Mouse (Mus musculus) lung, embryonic 16.5 days (tissue): ENCODE measurements around the gene Fam169b. TPM values are rescaled to one million over a fixed set of nuclear protein-coding genes. Genes with fewer than 3 reads are reported as not detected.

ENCODE experiments used
- ATAC-seq: fragments of 200-750 bp; cut with Nextera tagmentation; 2 replicates; pipeline ENCODE4 v1.8.0; 2017; ENCODE audit warnings: low read depth, mild to moderate bottlenecking, moderate library complexity
- H3K27ac ChIP-seq: fragments of 300-500 bp; sonication (generic); 2 replicates; pipeline ENCODE4 v1.5.1; 2014; ENCODE audit warnings: mild to moderate bottlenecking, control low read depth, low read length
- H3K27me3 ChIP-seq: fragments of 300-500 bp; sonication (generic); 2 replicates; pipeline ENCODE4 v1.6.1; 2014; ENCODE audit warnings: low read depth, low read length, mixed read lengths; ENCODE audit not compliant: control insufficient read depth, insufficient read depth
- H3K36me3 ChIP-seq: fragments of 300-500 bp; sonication (generic); 2 replicates; pipeline ENCODE4 v1.6.1; 2014; ENCODE audit warnings: low read length; ENCODE audit not compliant: control insufficient read depth, insufficient read depth
- H3K4me1 ChIP-seq: fragments of 300-500 bp; sonication (generic); replicated peaks from 2 replicates; pipeline ENCODE4 v1.6.1; 2014; ENCODE audit warnings: low read length, mixed read lengths; ENCODE audit not compliant: control insufficient read depth, insufficient read depth
- H3K4me2 ChIP-seq: fragments of 300-500 bp; sonication (generic); 2 replicates; pipeline ENCODE4 v1.6.1; 2014; ENCODE audit warnings: low read depth, low read length, control low read depth
- H3K4me3 ChIP-seq: fragments of 300-500 bp; sonication (generic); 2 replicates; pipeline ENCODE4 v1.5.1; 2014; ENCODE audit warnings: mild to moderate bottlenecking, low read length, control low read depth
- H3K9ac ChIP-seq: fragments of 300-500 bp; sonication (generic); 2 replicates; pipeline ENCODE4 v1.6.1; 2014; ENCODE audit warnings: low read length, control low read depth
- H3K9me3 ChIP-seq: fragments of 300-500 bp; sonication (generic); 2 replicates; pipeline ENCODE4 v1.6.1; 2016; ENCODE audit warnings: low read length; ENCODE audit not compliant: control insufficient read depth
- WGBS: fragments of 180-500 bp; shearing (Covaris S2); extraction: QIAGEN DNeasy Blood & Tissue Kit; methylation state at CpG from one replicate; pipeline ENCODE4 v1.1.7; 2014; 5-methylcytosine and 5-hydroxymethylcytosine counted together
- polyA plus RNA-seq: library from polyadenylated mRNA; unstranded; fragments of >200 nt; fragmentation: Nextera tagmentation; extraction: Ambion mirVana; gene quantifications from 2 replicates; pipeline ENCODE4 v1.2.1, GENCODE M21; 2015

Fam169b gene
- 1.8 and 4.6 TPM in 2 replicates for polyA plus RNA-seq

DNA sequence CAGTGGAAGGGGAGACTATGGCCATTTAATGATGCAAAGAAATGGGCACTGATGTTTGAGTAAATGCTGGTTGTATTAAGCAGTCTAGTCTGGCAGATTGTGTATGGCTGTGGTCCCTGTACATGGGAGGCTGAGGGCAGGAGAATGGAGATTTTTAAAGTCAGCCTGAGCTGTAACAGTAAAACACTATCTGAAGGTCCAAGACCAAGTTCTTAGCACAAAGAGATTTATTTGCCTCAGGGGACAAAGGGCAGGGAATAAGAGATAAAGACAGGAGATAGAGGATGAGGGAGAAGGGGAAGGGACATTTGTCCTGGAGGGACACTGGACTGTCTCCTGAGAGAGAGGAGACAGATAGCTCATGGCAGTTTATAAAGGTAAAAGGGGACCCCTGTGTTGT, at the start of gene Fam169b:
TSS of gene Fam169b (plus strand) at position 325 of the 400 bp plus-strand sequence.
- Histone ChIP-seq H3K4me2 (no peak within 1 kb of the TSS), H3K9me3 (no peaks in the 10 kb centered on the region), H3K9ac (no peak within 1 kb of the TSS), H3K4me1 (peaks cover 9% of the 10 kb centered on the region; the same call in 1 of the 2 replicates), H3K36me3 (no peaks in the 10 kb centered on the region), H3K27ac (no peak within 1 kb of the TSS), H3K27me3 (no peaks in the 10 kb centered on the region; the same call in 1 of the 2 replicates), H3K4me3 (no peak within 1 kb of the TSS)
- ATAC-seq: no peak

DNA sequence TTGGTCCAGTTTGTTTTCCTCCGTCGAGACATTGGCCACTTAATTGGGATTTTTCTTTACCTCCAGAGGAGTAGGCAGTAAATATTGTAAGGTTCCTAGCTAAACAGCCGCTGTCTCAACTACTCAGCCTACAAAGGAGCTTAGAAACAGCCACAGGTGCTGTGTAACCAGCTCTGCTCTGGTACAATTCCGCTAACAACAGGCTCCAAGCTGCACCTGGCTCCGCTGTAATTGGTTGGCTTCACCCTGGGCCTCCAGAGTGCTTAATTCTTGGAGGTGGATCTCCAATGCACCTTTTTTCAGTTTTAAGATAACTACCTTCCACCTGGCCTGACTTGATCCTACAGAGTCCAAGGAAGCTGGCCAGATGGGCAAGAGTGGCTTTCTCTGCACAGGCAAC, 49.6 kb upstream of the Fam169b start:
- 87% methylated on average over 5 of the region's 5 CpGs for WGBS

DNA sequence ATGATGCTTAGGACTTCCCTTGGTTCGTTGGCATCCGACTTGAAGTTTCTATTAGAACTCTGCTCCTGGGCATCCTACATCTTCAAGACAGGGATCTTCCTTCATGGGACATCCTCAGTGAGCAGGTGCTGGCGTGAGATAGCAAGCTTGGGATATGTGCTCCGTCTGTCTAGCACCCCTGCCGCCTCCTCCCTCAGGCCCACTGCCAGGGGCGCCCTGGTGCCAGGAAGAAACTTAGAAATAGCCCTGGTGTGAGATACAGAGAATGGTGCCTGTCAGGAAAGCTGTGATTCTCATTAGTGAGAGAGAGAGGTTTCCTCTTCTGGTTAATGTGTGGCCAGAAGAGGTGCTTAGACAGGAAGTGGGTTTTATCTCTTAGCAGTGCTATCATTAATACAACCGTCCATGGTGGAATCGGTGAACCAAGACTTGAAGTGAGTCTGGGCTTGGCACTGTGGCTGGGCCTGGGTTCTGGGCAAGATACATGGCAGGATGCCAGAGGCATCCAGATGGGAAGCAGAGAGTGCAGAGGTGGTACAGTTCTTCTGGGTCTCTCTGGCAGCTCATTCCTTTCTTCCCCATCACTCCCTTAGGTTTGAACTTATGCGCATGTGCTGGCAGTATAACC, 48.1 kb upstream of the Fam169b start:
- Histone ChIP-seq H3K4me2 (no peak overlapping the region), H3K4me3 (no peak overlapping the region), H3K27me3 (no peaks in the 10 kb centered on the region), H3K9me3 (no peaks in the 10 kb centered on the region), H3K27ac (no peak overlapping the region), H3K4me1 (peaks cover 4% of the 10 kb centered on the region; the same call in 1 of the 2 replicates), H3K9ac (no peak overlapping the region), H3K36me3 (peaks cover 20% of the 10 kb centered on the region)
- ATAC-seq: no peak
- 71% methylated on average over 9 of the region's 9 CpGs for WGBS

More for the DNA sequence above, 49.6 kb upstream of the Fam169b start:
- Histone ChIP-seq H3K4me2 (no peak overlapping the region), H3K4me1 (peaks cover 4% of the 10 kb centered on the region; the same call in 1 of the 2 replicates), H3K4me3 (no peak overlapping the region), H3K9ac (no peak overlapping the region), H3K36me3 (peaks cover 25% of the 10 kb centered on the region), H3K9me3 (no peaks in the 10 kb centered on the region), H3K27ac (no peak overlapping the region; the same call in 1 of the 2 replicates), H3K27me3 (no peaks in the 10 kb centered on the region)
- ATAC-seq: no peak

DNA sequence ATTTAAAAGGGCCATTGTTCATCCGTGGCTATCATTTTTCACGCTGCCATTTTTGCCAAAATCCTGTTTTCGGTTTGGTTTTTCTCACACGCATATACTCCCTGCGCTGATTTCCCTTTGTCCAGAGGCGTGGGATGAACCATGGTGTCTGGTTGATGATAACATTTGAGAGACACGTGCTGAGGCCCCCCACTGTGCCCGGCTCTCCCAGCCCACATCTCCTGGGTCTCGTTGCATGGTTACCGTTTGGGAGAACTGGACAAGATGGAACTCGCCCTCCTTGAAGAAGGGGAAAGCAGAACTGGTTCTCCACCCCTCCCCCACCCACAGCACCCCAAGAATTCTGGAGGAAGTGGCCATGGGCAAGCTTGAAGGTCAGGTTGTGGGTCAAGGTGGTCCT, 46.6 kb upstream of the Fam169b start:
- Histone ChIP-seq H3K9me3 (no peaks in the 10 kb centered on the region), H3K27ac (no peak overlapping the region), H3K27me3 (no peaks in the 10 kb centered on the region), H3K4me3 (no peak overlapping the region), H3K4me2 (no peak overlapping the region), H3K4me1 (peaks cover 4% of the 10 kb centered on the region; the same call in 1 of the 2 replicates), H3K36me3 (peaks cover 24% of the 10 kb centered on the region), H3K9ac (no peak overlapping the region)
- 75% methylated on average over 11 of the region's 11 CpGs for WGBS
- ATAC-seq: no peak

DNA sequence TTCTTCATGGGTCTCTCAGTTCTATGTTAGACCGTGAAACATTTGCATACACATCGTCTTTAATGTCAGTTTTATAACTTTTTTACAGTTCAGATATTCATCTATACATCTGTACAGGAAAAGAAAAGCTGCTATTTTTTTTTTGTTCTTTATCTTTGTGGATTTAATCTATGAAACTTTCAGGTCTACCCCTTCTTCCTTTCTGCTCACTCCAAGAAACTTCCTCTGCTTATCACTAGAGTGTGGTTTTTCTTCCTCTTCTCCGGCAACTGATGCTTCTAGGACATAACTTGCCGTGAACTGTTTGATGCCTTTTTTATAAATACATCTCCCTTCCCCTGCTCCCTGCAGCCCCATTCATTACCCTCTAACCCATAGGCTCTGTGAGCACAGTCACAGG, 46.0 kb upstream of the Fam169b start:
- peaks cover 6% of the 10 kb centered on the region; the same call in 1 of the 2 replicates for H3K4me1 ChIP-seq
- no peaks in the 10 kb centered on the region for H3K27me3 ChIP-seq
- 71% methylated on average over 4 of the region's 4 CpGs for WGBS
- no peaks in the 10 kb centered on the region for H3K9me3 ChIP-seq
- H3K4me3 ChIP-seq: no peak overlapping the region
- ATAC-seq: no peak
- no peak overlapping the region for H3K4me2 ChIP-seq
- H3K27ac ChIP-seq: no peak overlapping the region
- peaks cover 22% of the 10 kb centered on the region for H3K36me3 ChIP-seq
- no peak overlapping the region for H3K9ac ChIP-seq

DNA sequence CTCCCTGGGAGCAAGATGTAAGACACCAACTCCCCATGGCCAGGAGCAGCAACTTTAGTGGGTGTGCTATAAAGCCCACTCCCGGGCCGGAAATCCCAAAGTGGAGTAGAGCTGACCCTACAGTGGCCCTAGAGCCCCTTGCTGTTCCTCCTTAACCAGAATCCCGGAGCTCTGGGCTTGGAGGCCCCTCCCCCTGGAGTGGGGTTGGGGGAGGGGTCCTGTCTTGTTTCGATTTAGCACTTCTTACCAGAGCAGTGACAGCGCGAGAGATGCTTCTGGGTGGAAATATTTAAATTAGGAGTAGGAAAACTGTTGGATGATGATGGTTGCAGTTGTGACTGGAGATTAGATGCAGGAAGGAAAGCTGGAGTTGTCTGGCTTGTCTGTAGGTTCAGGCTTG, 45.1 kb upstream of the Fam169b start:
- Histone ChIP-seq H3K27me3 (no peaks in the 10 kb centered on the region), H3K36me3 (peaks cover 21% of the 10 kb centered on the region)

DNA sequence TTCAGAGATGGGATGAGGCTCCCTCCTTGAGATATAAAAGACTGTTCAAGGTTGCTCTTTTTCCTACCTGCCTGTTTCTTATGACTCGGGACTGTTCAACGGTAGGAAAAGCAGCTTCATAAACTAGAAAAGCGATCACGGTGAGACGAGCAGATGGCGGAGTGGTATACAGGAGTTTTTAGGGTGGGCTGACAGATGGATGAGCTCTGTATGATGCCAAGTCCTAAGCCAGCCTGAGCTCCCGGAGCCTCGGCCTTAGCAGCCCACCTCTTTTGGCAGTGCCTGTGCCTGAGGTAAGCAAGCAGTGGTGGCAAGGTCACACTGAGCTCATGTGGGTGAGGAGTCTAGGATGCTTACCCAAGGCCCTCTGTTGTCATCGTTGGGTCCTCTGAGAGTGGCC, 42.8 kb upstream of the Fam169b start:
- H3K27me3 ChIP-seq: no peaks in the 10 kb centered on the region
- H3K9me3 ChIP-seq: no peaks in the 10 kb centered on the region
- ATAC-seq: no peak
- H3K4me2 ChIP-seq: no peak overlapping the region
- H3K36me3 ChIP-seq: peaks cover 15% of the 10 kb centered on the region
- peaks cover 8% of the 10 kb centered on the region for H3K4me1 ChIP-seq
- H3K4me3 ChIP-seq: no peak overlapping the region
- no peak overlapping the region for H3K27ac ChIP-seq
- H3K9ac ChIP-seq: no peak overlapping the region
- WGBS: 86% methylated on average over 9 of the region's 9 CpGs

More for the DNA sequence above, 45.1 kb upstream of the Fam169b start:
- H3K4me3 ChIP-seq: no peak overlapping the region
- H3K4me2 ChIP-seq: no peak overlapping the region
- no peak overlapping the region for H3K27ac ChIP-seq
- no peaks in the 10 kb centered on the region for H3K9me3 ChIP-seq
- peaks cover 2% of the 10 kb centered on the region; the same call in 1 of the 2 replicates for H3K4me1 ChIP-seq
- WGBS: 42% methylated on average over 6 of the region's 6 CpGs
- no peak overlapping the region for H3K9ac ChIP-seq
- no peak for ATAC-seq

DNA sequence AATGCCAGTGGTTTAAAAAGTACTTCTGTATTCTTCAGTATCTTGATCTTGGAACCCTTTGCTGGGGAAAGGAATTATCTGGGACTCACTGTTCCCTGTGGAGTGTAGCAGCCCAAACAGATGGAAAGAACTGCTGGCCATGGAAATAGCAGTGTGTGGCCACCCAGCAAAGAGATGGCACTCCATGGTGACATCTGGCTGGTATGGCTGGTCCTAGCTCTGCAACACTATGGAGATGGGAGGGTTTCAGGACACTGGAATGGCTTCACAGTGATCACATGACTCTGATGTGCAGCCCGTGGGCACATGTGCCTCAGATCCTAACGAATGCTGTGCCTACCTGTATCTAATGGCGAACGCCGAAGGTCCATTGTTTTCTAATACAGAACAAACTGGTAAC, 41.1 kb upstream of the Fam169b start:
- no peaks in the 10 kb centered on the region for H3K9me3 ChIP-seq
- H3K4me1 ChIP-seq: peaks cover 8% of the 10 kb centered on the region
- no peaks in the 10 kb centered on the region for H3K27me3 ChIP-seq
- ATAC-seq: no peak
- WGBS: 87% methylated on average over 5 of the region's 5 CpGs
- H3K4me3 ChIP-seq: no peak overlapping the region
- no peak overlapping the region for H3K4me2 ChIP-seq
- peaks cover 6% of the 10 kb centered on the region for H3K36me3 ChIP-seq
- no peak overlapping the region for H3K9ac ChIP-seq
- H3K27ac ChIP-seq: no peak overlapping the region; the same call in 1 of the 2 replicates

DNA sequence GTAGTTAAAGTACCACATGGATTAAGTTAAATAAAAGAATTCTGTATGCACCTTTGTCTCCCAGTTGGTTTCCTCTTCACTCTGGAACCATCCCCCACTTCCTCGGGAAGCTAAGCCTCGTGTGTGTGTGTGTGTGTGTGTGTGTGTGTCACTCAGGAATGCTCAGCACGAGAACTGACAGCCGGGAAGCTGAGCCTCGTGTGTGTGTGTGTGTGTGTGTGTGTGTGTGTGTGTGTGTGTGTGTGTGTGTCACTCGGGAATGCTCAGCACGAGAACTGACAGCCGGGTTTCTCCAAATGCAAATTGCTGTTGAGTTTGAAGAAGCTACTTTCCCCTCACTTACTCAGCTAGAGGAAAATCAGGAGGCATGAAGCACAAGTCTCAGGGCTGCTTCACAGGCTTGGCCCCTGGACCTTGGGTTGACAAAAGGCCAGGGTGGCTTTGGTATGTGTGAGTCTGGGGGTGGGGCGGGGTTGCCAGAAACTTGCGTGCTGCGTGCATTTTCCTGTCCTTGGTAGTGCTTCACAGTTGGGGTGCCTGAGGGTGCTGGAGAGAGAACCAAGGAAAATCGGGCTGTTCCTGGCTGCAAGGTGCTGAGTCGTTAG, 39.9 kb upstream of the Fam169b start:
- H3K9ac ChIP-seq: 0 out of 2 replicates have a peak overlapping the region, but pooled peaks have one; percentile 28
- H3K4me2 ChIP-seq: peak overlapping the region; percentile 33; the same call in 1 of the 2 replicates
- H3K9me3 ChIP-seq: no peaks in the 10 kb centered on the region
- peaks cover 4% of the 10 kb centered on the region for H3K36me3 ChIP-seq
- peaks cover 8% of the 10 kb centered on the region for H3K4me1 ChIP-seq
- H3K27me3 ChIP-seq: no peaks in the 10 kb centered on the region
- peak overlapping the region; percentile 41; the same call in 1 of the 2 replicates for H3K27ac ChIP-seq
- peak; percentile 81 for ATAC-seq
- 13% methylated on average over 13 of the region's 13 CpGs for WGBS
- no peak overlapping the region for H3K4me3 ChIP-seq
